Mouse (Mus musculus) c-Kit-negative CD71-positive TER-119-positive erythroid progenitor cells, embryonic 14.5 days (primary cell): ENCODE data around the gene Grhpr.
"Not testable (repeated sequence)": the region's sequence is repeated elsewhere in the genome, so short reads cannot be mapped to it uniquely, and the experiment has no call there.

ENCODE experiments used
- DNase-seq: peaks from one replicate; pipeline ENCODE4 v3.0.0-alpha.2; 2013; ENCODE audit warnings: low read depth, low spot score

Grhpr gene

DNA sequence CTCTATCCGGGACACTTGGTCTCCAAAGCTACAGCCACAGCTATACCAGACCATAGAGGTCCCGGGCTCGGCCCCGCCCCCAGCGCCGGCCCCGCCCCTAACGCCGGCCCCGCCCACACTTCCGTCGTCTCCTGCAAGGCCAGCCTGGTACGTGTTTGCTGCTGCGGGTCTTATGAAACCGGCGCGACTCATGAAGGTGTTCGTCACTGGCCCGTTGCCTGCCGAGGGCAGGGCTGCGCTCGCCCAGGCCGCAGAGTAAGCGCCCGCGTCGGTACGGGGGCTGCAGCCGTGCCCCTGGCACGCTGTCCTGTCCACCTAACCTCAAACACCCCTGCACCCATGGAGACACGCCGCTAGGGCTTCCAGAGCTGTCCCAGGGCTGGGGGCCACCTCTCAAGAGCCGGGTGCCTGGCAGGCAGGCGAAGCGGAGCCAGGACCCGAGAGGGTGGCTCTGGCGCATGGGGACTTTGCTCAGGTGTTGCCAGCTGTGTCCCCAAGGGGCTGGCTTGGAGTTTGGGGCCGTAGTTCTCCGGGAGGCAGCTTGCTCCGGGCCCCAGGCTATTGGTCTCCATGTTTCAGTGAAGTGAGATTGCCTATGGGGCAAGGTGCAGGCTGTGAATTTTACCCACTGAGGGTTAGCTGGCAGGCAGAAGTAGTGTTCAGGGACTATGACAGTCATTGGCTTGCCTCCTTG is at the start of gene Grhpr:
Gene Grhpr, plus strand, starts transcription at position 116 of the 694 bp plus-strand sequence.
- DNase-seq = peak; percentile 72

- DNase-seq = no peak
Observed at GRCm38 (mm10) chr4:44931732-44932131, 49.5 kb upstream of the Grhpr start.

- no peak for DNase-seq
Observed at GRCm38 (mm10) chr4:44938359-44939340, 42.5 kb upstream of the Grhpr start.

- DNase-seq = no peak
Observed at GRCm38 (mm10) chr4:44939576-44940249, 41.5 kb upstream of the Grhpr start.

DNA sequence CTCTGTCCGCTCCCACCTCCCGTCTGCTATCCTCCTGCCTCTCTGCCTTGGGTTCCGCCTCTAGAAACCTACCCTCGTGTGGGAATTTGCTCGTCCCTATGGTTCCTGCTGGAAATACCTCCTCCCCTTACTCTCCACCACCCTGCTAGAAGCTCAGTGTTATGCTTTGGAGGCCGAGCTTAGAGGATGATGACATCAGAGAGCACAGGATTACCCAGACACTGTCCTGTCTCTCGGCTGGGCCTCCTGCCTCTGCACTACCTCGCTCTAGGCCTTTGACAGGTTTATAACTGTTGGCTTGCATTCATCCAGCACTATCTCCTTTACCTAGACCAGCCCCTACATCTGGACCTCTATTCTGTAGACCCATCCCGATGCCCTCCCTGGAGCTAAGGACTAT is 40.9 kb upstream of the Grhpr start:
- no peak for DNase-seq

GRCm38 (mm10) chr4:44942237-44942636 is 39.0 kb upstream of the Grhpr start:
- no peak for DNase-seq

GRCm38 (mm10) chr4:44943480-44943879 is 37.7 kb upstream of the Grhpr start:
- no peak for DNase-seq

GRCm38 (mm10) chr4:44944426-44945075 is 36.6 kb upstream of the Grhpr start:
- DNase-seq = no peak

- not testable (repeated sequence) for DNase-seq
Observed at GRCm38 (mm10) chr4:44946126-44946525, 35.1 kb upstream of the Grhpr start.

- DNase-seq = no peak
Observed at GRCm38 (mm10) chr4:44947464-44947863, 33.7 kb upstream of the Grhpr start.

DNA sequence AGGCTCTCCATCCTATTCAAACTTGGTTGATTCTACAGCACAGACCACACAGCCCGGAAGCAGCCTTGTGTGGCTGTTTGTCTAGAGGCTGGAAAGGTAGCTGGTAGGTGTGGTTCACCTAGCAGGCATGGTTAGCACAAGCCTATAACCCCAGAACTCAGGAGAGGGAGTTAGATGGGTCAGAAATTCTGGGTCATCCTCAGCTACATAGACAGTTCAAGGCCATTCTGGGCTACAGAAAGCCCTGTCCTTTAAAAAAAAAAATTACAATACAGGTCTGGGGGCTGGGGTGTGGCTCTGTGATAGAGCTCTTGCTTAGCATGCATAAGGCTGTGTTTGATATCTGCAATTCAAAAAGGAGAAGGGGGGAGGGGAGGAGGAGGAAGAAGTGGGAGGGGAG is 32.9 kb upstream of the Grhpr start:
- DNase-seq = no peak

- DNase-seq = no peak
Observed at GRCm38 (mm10) chr4:44953041-44953440, 28.2 kb upstream of the Grhpr start.

DNA sequence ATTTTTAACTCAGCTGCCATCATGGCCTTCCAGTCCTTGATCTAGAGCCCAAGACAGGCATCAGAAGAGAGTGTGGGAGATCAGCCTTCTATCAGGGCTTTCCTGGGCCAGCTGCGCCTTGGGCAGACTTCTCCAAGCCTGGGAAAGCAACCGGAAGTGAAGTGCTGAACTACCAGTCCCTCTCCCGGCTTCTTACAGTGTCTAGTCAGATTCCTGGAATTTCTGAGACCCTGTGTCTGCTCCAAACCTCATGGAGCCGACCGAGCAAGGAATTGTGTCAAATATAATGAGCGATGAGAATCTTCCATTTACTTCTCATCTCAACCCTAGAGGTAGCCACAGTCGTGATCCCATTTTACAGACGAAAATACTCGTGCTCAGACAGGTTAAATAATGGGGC is 22.4 kb upstream of the Grhpr start:
- DNase-seq = no peak

- DNase-seq = no peak
Observed at GRCm38 (mm10) chr4:44959220-44959619, 22.0 kb upstream of the Grhpr start.

GRCm38 (mm10) chr4:44963156-44963555 is 18.0 kb upstream of the Grhpr start:
- no peak for DNase-seq

DNA sequence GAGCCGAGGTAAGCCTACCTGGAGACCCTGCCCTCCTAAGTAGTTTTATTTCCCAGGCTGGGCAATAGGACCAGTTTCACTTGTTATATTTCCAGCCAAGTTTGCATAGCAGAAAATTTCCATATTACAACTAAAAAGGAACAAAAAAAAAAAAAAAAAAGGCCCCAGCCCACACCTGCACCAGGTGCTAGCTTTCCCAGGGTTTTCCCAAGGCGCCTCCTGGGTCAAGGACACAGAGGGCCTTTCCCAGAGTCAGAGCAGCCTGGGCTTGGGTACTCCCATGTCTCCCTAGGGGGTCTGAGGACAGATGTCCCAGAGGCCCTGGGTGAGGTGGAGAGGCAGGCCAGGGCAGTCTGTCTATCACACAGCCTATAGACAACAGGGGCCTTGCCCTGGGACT is 16.0 kb upstream of the Grhpr start:
- no peak for DNase-seq

GRCm38 (mm10) chr4:44965736-44966135 is 15.5 kb upstream of the Grhpr start:
- DNase-seq = no peak

GRCm38 (mm10) chr4:44967402-44967801 is 13.8 kb upstream of the Grhpr start:
- no peak for DNase-seq

DNA sequence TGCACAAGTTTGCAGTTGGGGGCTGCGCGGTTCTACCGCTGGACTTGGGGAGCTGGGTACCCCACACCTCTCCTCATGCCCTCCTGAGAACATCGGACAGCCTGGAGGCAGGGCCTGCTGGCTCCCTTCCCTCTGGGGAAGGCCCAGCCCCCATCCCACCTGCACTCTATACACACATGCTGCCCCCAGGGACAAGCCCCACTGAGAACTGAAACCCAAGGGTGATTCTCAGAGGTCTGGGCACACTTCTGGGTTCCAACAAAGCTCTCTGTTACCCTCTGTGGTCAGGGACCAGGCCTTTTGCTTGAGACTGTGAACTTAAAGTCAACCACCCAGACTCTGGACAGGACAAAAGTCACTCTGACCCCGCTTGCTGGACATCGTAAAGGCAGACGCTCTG is 11.1 kb upstream of the Grhpr start:
- DNase-seq = no peak

- DNase-seq = peak; percentile 51
Observed at GRCm38 (mm10) chr4:44970612-44971110, 10.5 kb upstream of the Grhpr start.

DNA sequence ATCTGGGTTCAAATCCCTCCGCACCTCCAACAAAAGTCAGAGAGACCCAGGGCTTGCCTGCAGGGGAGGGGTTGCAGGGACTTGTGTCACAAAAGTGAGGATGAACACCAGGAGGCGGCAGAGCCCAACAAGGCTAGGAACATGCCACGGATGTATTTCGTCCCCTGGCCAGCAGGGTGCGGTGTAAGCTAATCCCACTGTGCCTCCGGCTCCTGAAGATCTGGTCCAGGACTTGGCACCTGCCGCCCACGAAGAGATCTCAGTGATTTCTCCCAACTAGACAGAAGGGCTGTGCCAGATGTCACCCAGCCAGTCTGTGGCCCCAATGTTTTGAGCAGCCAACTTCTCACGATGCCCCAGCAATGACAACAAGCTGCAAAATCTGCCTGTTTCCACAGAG is 7.7 kb upstream of the Grhpr start:
- peak; percentile 63 for DNase-seq
